Mouse (Mus musculus): ENCODE measurements around the gene Large2. TPM values are rescaled to one million over a fixed set of nuclear protein-coding genes. Genes with fewer than 3 reads are reported as not detected.

Gene Large2
- polyA plus RNA-seq, 1 experiment from 2014 or later, result 16.6 TPM

- peaks cover 66% of the 10 kb centered on the region for H3K36me3 ChIP-seq (ENCODE audit: insufficient read depth)
- H3K27me3 ChIP-seq (ENCODE audit: insufficient read depth, low read length), result no peaks in the 10 kb centered on the region
- no peak overlapping the region for H3K4me2 ChIP-seq
- H3K9ac ChIP-seq, result no peak overlapping the region
- no peak overlapping the region for H3K4me3 ChIP-seq (ENCODE audit: low read depth, low read length)
- H3K4me1 ChIP-seq (ENCODE audit: insufficient read depth), result no peaks in the 10 kb centered on the region; the same call in 1 of the 2 replicates
- WGBS, result 90% methylated on average over 6 of the region's 6 CpGs
- TF ChIP-seq CTCF (IDR thresholded peaks at IDR 0.05; ENCODE audit: low read depth), result no peak
- H3K9me3 ChIP-seq (ENCODE audit: low read depth, low read length), result no peaks in the 10 kb centered on the region
- DNase-seq, result no peak
- no peak for ATAC-seq (ENCODE audit: insufficient read depth)
- H3K27ac ChIP-seq (ENCODE audit: low read depth), result no peak overlapping the region
Observed at GRCm38 (mm10) chr2:92362571-92363228, 12.0 kb downstream of the Large2 start.

GRCm38 (mm10) chr2:92361795-92362194, 12.9 kb downstream of the Large2 start:
- Histone ChIP-seq H3K4me1 (ENCODE audit: insufficient read depth) (no peaks in the 10 kb centered on the region), H3K4me3 (ENCODE audit: low read depth, low read length) (no peak overlapping the region), H3K9ac (no peak overlapping the region), H3K27ac (ENCODE audit: low read depth) (no peak overlapping the region), H3K4me2 (no peak overlapping the region), H3K36me3 (ENCODE audit: insufficient read depth) (peaks cover 71% of the 10 kb centered on the region), H3K27me3 (ENCODE audit: insufficient read depth, low read length) (no peaks in the 10 kb centered on the region), H3K9me3 (ENCODE audit: low read depth, low read length) (no peaks in the 10 kb centered on the region)
- TF ChIP-seq CTCF (IDR thresholded peaks at IDR 0.05; ENCODE audit: low read depth), result no peak
- WGBS, result 78% methylated on average over 8 of the region's 8 CpGs
- ATAC-seq (ENCODE audit: insufficient read depth) (no peak), DNase-seq (no peak)

GRCm38 (mm10) chr2:92360893-92361292, 13.8 kb downstream of the Large2 start:
- peaks cover 76% of the 10 kb centered on the region for H3K36me3 ChIP-seq (ENCODE audit: insufficient read depth)
- no peak for ATAC-seq (ENCODE audit: insufficient read depth)
- 21% methylated on average over 12 of the region's 12 CpGs for WGBS
- H3K9ac ChIP-seq, result no peak overlapping the region
- no peak overlapping the region for H3K4me2 ChIP-seq
- no peaks in the 10 kb centered on the region for H3K27me3 ChIP-seq (ENCODE audit: insufficient read depth, low read length)
- H3K4me3 ChIP-seq (ENCODE audit: low read depth, low read length), result no peak overlapping the region
- no peaks in the 10 kb centered on the region for H3K9me3 ChIP-seq (ENCODE audit: low read depth, low read length)
- H3K4me1 ChIP-seq (ENCODE audit: insufficient read depth), result no peaks in the 10 kb centered on the region
- TF ChIP-seq CTCF (IDR thresholded peaks at IDR 0.05; ENCODE audit: low read depth), result no peak
- no peak for DNase-seq
- H3K27ac ChIP-seq (ENCODE audit: low read depth), result no peak overlapping the region

- WGBS, result 71% methylated on average over 25 of the region's 25 CpGs
- H3K4me3 ChIP-seq (ENCODE audit: low read depth, low read length), result no peak overlapping the region
- H3K9ac ChIP-seq, result no peak overlapping the region
- no peaks in the 10 kb centered on the region for H3K27me3 ChIP-seq (ENCODE audit: insufficient read depth, low read length)
- DNase-seq, result no peak
- H3K27ac ChIP-seq (ENCODE audit: low read depth), result no peak overlapping the region
- peaks cover 79% of the 10 kb centered on the region for H3K36me3 ChIP-seq (ENCODE audit: insufficient read depth)
- TF ChIP-seq CTCF (IDR thresholded peaks at IDR 0.05; ENCODE audit: low read depth), result no peak
- H3K9me3 ChIP-seq (ENCODE audit: low read depth, low read length), result no peaks in the 10 kb centered on the region
- no peaks in the 10 kb centered on the region for H3K4me1 ChIP-seq (ENCODE audit: insufficient read depth)
- no peak for ATAC-seq (ENCODE audit: insufficient read depth)
- no peak overlapping the region for H3K4me2 ChIP-seq
Observed at GRCm38 (mm10) chr2:92360186-92360823, 14.4 kb downstream of the Large2 start.

- DNase-seq (no peak), ATAC-seq (ENCODE audit: insufficient read depth) (no peak)
- Histone ChIP-seq H3K27ac (ENCODE audit: low read depth) (no peak overlapping the region), H3K4me3 (ENCODE audit: low read depth, low read length) (no peak overlapping the region), H3K9me3 (ENCODE audit: low read depth, low read length) (no peaks in the 10 kb centered on the region), H3K4me2 (no peak overlapping the region), H3K27me3 (ENCODE audit: insufficient read depth, low read length) (no peaks in the 10 kb centered on the region), H3K4me1 (ENCODE audit: insufficient read depth) (no peaks in the 10 kb centered on the region), H3K36me3 (ENCODE audit: insufficient read depth) (peaks cover 78% of the 10 kb centered on the region), H3K9ac (no peak overlapping the region)
- TF ChIP-seq CTCF (IDR thresholded peaks at IDR 0.05; ENCODE audit: low read depth), result no peak
- 85% methylated on average over 2 of the region's 2 CpGs for WGBS
Observed at GRCm38 (mm10) chr2:92359301-92359700, 15.4 kb downstream of the Large2 start.

- Histone ChIP-seq H3K4me2 (no peak overlapping the region), H3K4me1 (ENCODE audit: insufficient read depth) (no peaks in the 10 kb centered on the region), H3K36me3 (ENCODE audit: insufficient read depth) (peaks cover 71% of the 10 kb centered on the region), H3K27me3 (ENCODE audit: insufficient read depth, low read length) (no peaks in the 10 kb centered on the region), H3K9ac (no peak overlapping the region), H3K27ac (ENCODE audit: low read depth) (no peak overlapping the region), H3K4me3 (ENCODE audit: low read depth, low read length) (no peak overlapping the region), H3K9me3 (ENCODE audit: low read depth, low read length) (no peaks in the 10 kb centered on the region)
- no peak for TF ChIP-seq CTCF (IDR thresholded peaks at IDR 0.05; ENCODE audit: low read depth)
- 47% methylated on average over 6 of the region's 6 CpGs for WGBS
- DNase-seq (no peak), ATAC-seq (ENCODE audit: insufficient read depth) (no peak)
Observed at GRCm38 (mm10) chr2:92354224-92354623, 20.4 kb downstream of the Large2 start.

- TF ChIP-seq CTCF (IDR thresholded peaks at IDR 0.05; ENCODE audit: low read depth), result no peak
- Histone ChIP-seq H3K27me3 (ENCODE audit: insufficient read depth, low read length) (no peaks in the 10 kb centered on the region), H3K36me3 (ENCODE audit: insufficient read depth) (peaks cover 71% of the 10 kb centered on the region)
Observed at GRCm38 (mm10) chr2:92353402-92353801, 21.3 kb downstream of the Large2 start.

More at GRCm38 (mm10) chr2:92353402-92353801, 21.3 kb downstream of the Large2 start:
- H3K4me1 ChIP-seq (ENCODE audit: insufficient read depth), result no peaks in the 10 kb centered on the region
- H3K9me3 ChIP-seq (ENCODE audit: low read depth, low read length), result no peaks in the 10 kb centered on the region
- H3K4me3 ChIP-seq (ENCODE audit: low read depth, low read length), result no peak overlapping the region
- ATAC-seq (ENCODE audit: insufficient read depth) (no peak), DNase-seq (no peak)
- H3K27ac ChIP-seq (ENCODE audit: low read depth), result no peak overlapping the region
- no peak overlapping the region for H3K9ac ChIP-seq
- 71% methylated on average over 5 of the region's 5 CpGs for WGBS
- H3K4me2 ChIP-seq, result no peak overlapping the region

Data from lung, embryonic 14.5 days (tissue).